Mouse (Mus musculus) MEL (cell line): ENCODE data around the gene Tll2. TPM values are rescaled to one million over a fixed set of nuclear protein-coding genes. Genes with fewer than 3 reads are reported as not detected.

Source experiments
- DNase-seq: peaks from one replicate; pipeline ENCODE4 v3.0.0; 2011; ENCODE audit warnings: low read depth, low spot score
- H3K27ac ChIP-seq: 2 replicates; pipeline ENCODE4 v1.5.1; 2012; ENCODE audit warnings: low read depth, mild to moderate bottlenecking, control low read depth, low read length, moderate library complexity; ENCODE audit not compliant: control insufficient read depth
- H3K27me3 ChIP-seq, 2 experiments: fragments of 150-350 bp in 1 of 2; sonication (generic) in 1 of 2; 2 replicates each; pipeline ENCODE4 v1.6.1; 2012; ENCODE audit warnings: low read length in 2 of 2, mild to moderate bottlenecking in 2 of 2, improper control_type of control experiment in 1 of 2, moderate library complexity in 1 of 2; ENCODE audit not compliant: insufficient read depth in 2 of 2, control insufficient read depth in 1 of 2
- H3K36me3 ChIP-seq, 2 experiments: 2 replicates each; pipeline ENCODE4 v1.6.1; 2012 to 2014; ENCODE audit warnings: low read length in 2 of 2, improper control_type of control experiment in 1 of 2, inconsistent platforms in 1 of 2, mild to moderate bottlenecking in 1 of 2; ENCODE audit not compliant: insufficient read depth in 2 of 2, control insufficient read depth in 1 of 2
- H3K4me1 ChIP-seq, 2 experiments: fragments of 150-350 bp in 1 of 2; sonication (generic) in 1 of 2; 2 replicates each; pipeline ENCODE4 v1.6.1; 2012; ENCODE audit warnings: low read length in 2 of 2, improper control_type of control experiment in 1 of 2, mild to moderate bottlenecking in 1 of 2; ENCODE audit not compliant: insufficient read depth in 2 of 2, control insufficient read depth in 1 of 2
- H3K4me3 ChIP-seq, 2 experiments: fragments of 150-350 bp in 1 of 2; sonication (generic) in 1 of 2; 2 replicates each; pipeline ENCODE4 v1.5.1; 2012; ENCODE audit warnings: low read depth in 2 of 2, low read length in 2 of 2, mild to moderate bottlenecking in 2 of 2, moderate library complexity in 2 of 2, control low read depth in 1 of 2, improper control_type of control experiment in 1 of 2; ENCODE audit not compliant: control insufficient read depth in 1 of 2, insufficient read depth in 1 of 2
- H3K79me2 ChIP-seq: 2 replicates; pipeline ENCODE4 v1.6.1; 2012; ENCODE audit warnings: mild to moderate bottlenecking, low read length, moderate library complexity; ENCODE audit not compliant: control insufficient read depth, poor library complexity, insufficient read depth
- H3K9ac ChIP-seq: 2 replicates; pipeline ENCODE4 v1.6.1; 2012; ENCODE audit warnings: low read depth, mild to moderate bottlenecking, control low read depth, low read length, moderate library complexity; ENCODE audit not compliant: control insufficient read depth, poor library complexity, severe bottlenecking
- H3K9me3 ChIP-seq: fragments of 150-350 bp; sonication (generic); replicated peaks from 2 replicates; pipeline ENCODE4 v1.6.1; 2012; ENCODE audit warnings: mild to moderate bottlenecking, low read length, improper control_type of control experiment, moderate library complexity; ENCODE audit not compliant: insufficient read depth
- BHLHE40 ChIP-seq: IDR thresholded peaks from 2 replicates; pipeline ENCODE4 v1.6.1; 2012; ENCODE audit warnings: low read depth, mild to moderate bottlenecking, inconsistent platforms, low read length, improper control_type of control experiment, borderline replicate concordance
- CHD1 ChIP-seq: IDR thresholded peaks from 2 replicates; pipeline ENCODE4 v1.6.1; 2012; ENCODE audit warnings: low read depth, mild to moderate bottlenecking, inconsistent platforms, low read length, improper control_type of control experiment
- CHD2 ChIP-seq: IDR thresholded peaks from 2 replicates; pipeline ENCODE4 v1.6.1; 2011; ENCODE audit warnings: low read length, improper control_type of control experiment
- EP300 ChIP-seq, 2 experiments: IDR thresholded peaks; 2 replicates each; pipeline ENCODE4 v1.6.1; 2011; ENCODE audit warnings: improper control_type of control experiment in 2 of 2, low read length in 2 of 2, low read depth in 1 of 2, mild to moderate bottlenecking in 1 of 2
- ETS1 ChIP-seq: IDR thresholded peaks from 2 replicates; pipeline ENCODE4 v1.6.1; 2012; ENCODE audit warnings: low read depth, mild to moderate bottlenecking, inconsistent platforms, low read length, improper control_type of control experiment, moderate library complexity
- GATA1 ChIP-seq: IDR thresholded peaks from 2 replicates; pipeline ENCODE4 v1.6.1; 2011; ENCODE audit warnings: low read depth, low read length, improper control_type of control experiment
- HCFC1 ChIP-seq: IDR thresholded peaks from 2 replicates; pipeline ENCODE4 v1.6.1; 2012; ENCODE audit warnings: low read depth, mild to moderate bottlenecking, inconsistent platforms, low read length, improper control_type of control experiment, moderate library complexity
- JUND ChIP-seq: IDR thresholded peaks from 2 replicates; pipeline ENCODE4 v1.6.1; 2011; ENCODE audit warnings: low read depth, mild to moderate bottlenecking, improper control_type of control experiment, low read length
- MAX ChIP-seq: IDR thresholded peaks from 2 replicates; pipeline ENCODE4 v1.6.1; 2011; ENCODE audit warnings: low read length, improper control_type of control experiment
- MEF2A ChIP-seq: IDR thresholded peaks from 2 replicates; pipeline ENCODE4 v1.6.1; 2014; ENCODE audit warnings: low read depth, mild to moderate bottlenecking, inconsistent platforms, low read length, improper control_type of control experiment; ENCODE audit not compliant: poor library complexity, insufficient replicate concordance, severe bottlenecking; ENCODE audit errors: extremely low read depth
- MYC ChIP-seq: IDR thresholded peaks from 2 replicates; pipeline ENCODE4 v1.6.1; 2011; ENCODE audit warnings: low read depth, mild to moderate bottlenecking, low read length, improper control_type of control experiment, moderate library complexity
- NELFE ChIP-seq: IDR thresholded peaks from 2 replicates; pipeline ENCODE4 v1.6.1; 2011; ENCODE audit warnings: low read depth, low read length, improper control_type of control experiment
- NRF1 ChIP-seq: IDR thresholded peaks from 2 replicates; pipeline ENCODE4 v1.6.1; 2014; ENCODE audit warnings: low read depth, mild to moderate bottlenecking, inconsistent platforms, low read length, improper control_type of control experiment, moderate library complexity; ENCODE audit not compliant: poor library complexity, insufficient read depth, severe bottlenecking
- POLR2A ChIP-seq, 2 experiments: IDR thresholded peaks; 2 replicates each; pipeline ENCODE4 v1.6.1; 2011 to 2012; ENCODE audit warnings: low read length in 2 of 2, mild to moderate bottlenecking in 2 of 2, control low read depth in 1 of 2, improper control_type of control experiment in 1 of 2, low read depth in 1 of 2, moderate library complexity in 1 of 2; ENCODE audit not compliant: control insufficient read depth in 1 of 2, insufficient read depth in 1 of 2, poor library complexity in 1 of 2
- RAD21 ChIP-seq: IDR thresholded peaks from 2 replicates; pipeline ENCODE4 v1.6.1; 2011; ENCODE audit warnings: mild to moderate bottlenecking, low read depth, low read length, improper control_type of control experiment
- RCOR1 ChIP-seq: IDR thresholded peaks from 2 replicates; pipeline ENCODE4 v1.6.1; 2012; ENCODE audit warnings: low read depth, mild to moderate bottlenecking, inconsistent platforms, low read length, improper control_type of control experiment
- TAL1 ChIP-seq: IDR thresholded peaks from 2 replicates; pipeline ENCODE4 v1.6.1; 2012; ENCODE audit warnings: mild to moderate bottlenecking, inconsistent platforms, low read length, moderate library complexity, mixed read lengths
- TBP ChIP-seq: IDR thresholded peaks from 2 replicates; pipeline ENCODE4 v1.8.0; 2011; ENCODE audit warnings: low read depth, low read length, improper control_type of control experiment
- TCF12 ChIP-seq: IDR thresholded peaks from 2 replicates; pipeline ENCODE4 v1.6.1; 2014; ENCODE audit warnings: low read depth, mild to moderate bottlenecking, inconsistent platforms, low read length, improper control_type of control experiment, moderate library complexity
- USF1 ChIP-seq: IDR thresholded peaks from 2 replicates; pipeline ENCODE4 v1.6.1; 2014; ENCODE audit warnings: low read depth, mild to moderate bottlenecking, inconsistent platforms, low read length, improper control_type of control experiment, moderate library complexity
- USF2 ChIP-seq, 2 experiments: IDR thresholded peaks; 2 replicates each; pipeline ENCODE4 v1.6.1; 2011 to 2012; ENCODE audit warnings: improper control_type of control experiment in 2 of 2, low read length in 2 of 2, borderline replicate concordance in 1 of 2, inconsistent platforms in 1 of 2, low read depth in 1 of 2, mild to moderate bottlenecking in 1 of 2; ENCODE audit not compliant: insufficient read depth in 1 of 2
- ZNF384 ChIP-seq: IDR thresholded peaks from 2 replicates; pipeline ENCODE4 v1.6.1; 2012; ENCODE audit warnings: low read depth, mild to moderate bottlenecking, inconsistent platforms, low read length, improper control_type of control experiment
- polyA plus RNA-seq, 2 experiments: library from polyadenylated mRNA; stranded (reverse) in 1 of 2; unstranded in 1 of 2; fragments of >175 nt in 1 of 2; fragments of >200 nt in 1 of 2; gene quantifications; 2 replicates each; pipeline versions ENCODE4 v1.2.1 to v1.2.4; 2012; ENCODE audit warnings: low replicate concordance in 2 of 2, low read depth in 1 of 2; ENCODE audit not compliant: insufficient read length in 2 of 2, insufficient read depth in 1 of 2, missing spikeins in 1 of 2
- total RNA-seq: library from RNA; depleted of rRNA; stranded (reverse); fragments of 300-350 nt; gene quantifications from 2 replicates; pipeline ENCODE4 v1.2.3, GENCODE M21; 2012

The Tll2 gene
- total and polyA plus RNA-seq, 3 experiments: not detected

DNA sequence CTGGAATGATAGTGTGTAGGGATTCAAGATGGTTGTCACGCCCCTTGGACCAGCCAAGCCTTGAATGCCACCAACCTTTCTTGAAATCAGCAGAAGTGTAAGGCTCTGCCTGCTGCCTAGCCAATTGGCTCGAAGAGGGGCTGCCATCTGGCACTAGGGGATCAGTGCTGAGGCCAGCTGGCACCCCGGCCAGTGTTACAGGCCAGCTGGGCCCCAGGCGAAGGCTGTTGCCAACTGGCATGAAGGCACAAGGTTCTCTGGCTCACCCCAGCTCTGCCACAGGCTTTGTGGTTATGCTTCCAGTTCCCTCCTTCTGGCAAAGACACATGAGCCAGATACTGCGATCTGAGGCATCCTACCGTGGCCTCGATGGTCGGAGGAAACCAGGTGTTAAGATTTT lies 105.2 kb downstream of the Tll2 start:
- H3K9ac ChIP-seq: no peak overlapping the region
- no peak for DNase-seq
- H3K4me1 ChIP-seq: no peaks in the 10 kb centered on the region
- H3K4me3 ChIP-seq: no peak overlapping the region
- no peaks in the 10 kb centered on the region; a peak in 2 of 4 replicates for H3K27me3 ChIP-seq
- H3K36me3 ChIP-seq: no peaks in the 10 kb centered on the region
- H3K79me2 ChIP-seq: no peaks in the 10 kb centered on the region
- H3K27ac ChIP-seq: no peak overlapping the region
- H3K9me3 ChIP-seq: no peaks in the 10 kb centered on the region
- no peak for TF ChIP-seq GATA1
- no peak for TF ChIP-seq BHLHE40
- TF ChIP-seq TCF12: no peak
- no peak for TF ChIP-seq JUND
- TF ChIP-seq TBP: no peak
- no peak for TF ChIP-seq USF2 (IDR thresholded peaks at IDR 0.05; ENCODE audit: borderline replicate concordance in 1 of 2, insufficient read depth in 1 of 2, low read depth in 1 of 2, low read length in 2 of 2)
- TF ChIP-seq EP300 (IDR thresholded peaks at IDR 0.05; ENCODE audit: low read depth in 1 of 2, low read length in 2 of 2): no peak
- TF ChIP-seq RCOR1: no peak
- TF ChIP-seq USF1: no peak
- no peak for TF ChIP-seq CHD1
- TF ChIP-seq NRF1: no peak
- no peak for TF ChIP-seq MYC
- TF ChIP-seq MAX: no peak
- TF ChIP-seq CHD2: no peak
- TF ChIP-seq TAL1: no peak
- TF ChIP-seq ETS1: no peak
- TF ChIP-seq RAD21: no peak
- no peak for TF ChIP-seq MEF2A
- TF ChIP-seq POLR2A (IDR thresholded peaks at IDR 0.05; ENCODE audit: control insufficient read depth in 1 of 2, insufficient read depth in 1 of 2, low read depth in 1 of 2, low read length in 2 of 2, poor library complexity in 1 of 2): no peak
- TF ChIP-seq HCFC1: no peak

GRCm38 (mm10) chr19:41100863-41101262 lies 105.8 kb downstream of the Tll2 start:
- Histone ChIP-seq H3K27me3 (no peaks in the 10 kb centered on the region; a peak in 2 of 4 replicates), H3K4me3 (no peak overlapping the region), H3K27ac (no peak overlapping the region), H3K4me1 (no peaks in the 10 kb centered on the region), H3K79me2 (no peaks in the 10 kb centered on the region), H3K36me3 (no peaks in the 10 kb centered on the region), H3K9me3 (no peaks in the 10 kb centered on the region), H3K9ac (no peak overlapping the region)
- DNase-seq: no peak
- no peak for TF ChIP-seq BHLHE40
- TF ChIP-seq HCFC1: no peak
- TF ChIP-seq NELFE: no peak
- TF ChIP-seq RCOR1: no peak
- TF ChIP-seq USF2 (IDR thresholded peaks at IDR 0.05; ENCODE audit: borderline replicate concordance in 1 of 2, insufficient read depth in 1 of 2, low read depth in 1 of 2, low read length in 2 of 2): no peak
- no peak for TF ChIP-seq MYC
- TF ChIP-seq ZNF384: no peak
